Mouse (Mus musculus) embryonic facial prominence, embryonic 13.5 days (tissue): ENCODE results near the gene Thap7. TPM values are rescaled to one million over a fixed set of nuclear protein-coding genes. Genes with fewer than 3 reads are reported as not detected.

Experiments used
- ATAC-seq: fragments of 200-750 bp; cut with Nextera tagmentation; 2 replicates; pipeline ENCODE4 v1.8.0; 2017; ENCODE audit warnings: low read depth; ENCODE audit not compliant: insufficient number of reproducible peaks, insufficient read depth, low FRiP score, low TSS enrichment
- H3K27ac ChIP-seq: fragments of 300-500 bp; sonication (generic); 2 replicates; pipeline ENCODE4 v1.5.1; 2015; ENCODE audit warnings: moderate library complexity, mild to moderate bottlenecking, inconsistent platforms
- H3K27me3 ChIP-seq: fragments of 300-500 bp; sonication (generic); 2 replicates; pipeline ENCODE4 v1.6.1; 2015; ENCODE audit warnings: mild to moderate bottlenecking, inconsistent platforms
- H3K36me3 ChIP-seq: fragments of 300-500 bp; sonication (generic); 2 replicates; pipeline ENCODE4 v1.6.1; 2015; ENCODE audit warnings: mild to moderate bottlenecking, inconsistent platforms
- H3K4me1 ChIP-seq: fragments of 300-500 bp; sonication (generic); 2 replicates; pipeline ENCODE4 v1.6.1; 2015; ENCODE audit warnings: inconsistent platforms
- H3K4me2 ChIP-seq: fragments of 300-500 bp; sonication (generic); 2 replicates; pipeline ENCODE4 v1.6.1; 2015; ENCODE audit warnings: moderate library complexity, mild to moderate bottlenecking, inconsistent platforms
- H3K4me3 ChIP-seq: fragments of 300-500 bp; sonication (generic); 2 replicates; pipeline ENCODE4 v1.5.1; 2015; ENCODE audit warnings: mild to moderate bottlenecking, inconsistent platforms
- H3K9ac ChIP-seq: fragments of 300-500 bp; sonication (generic); 2 replicates; pipeline ENCODE4 v1.6.1; 2015; ENCODE audit warnings: mild to moderate bottlenecking, inconsistent platforms
- H3K9me3 ChIP-seq: fragments of 300-500 bp; sonication (generic); 2 replicates; pipeline ENCODE4 v1.6.1; 2016; ENCODE audit warnings: inconsistent platforms
- WGBS: fragments of 180-500 bp; shearing (Covaris S2); methylation state at CpG from one replicate; pipeline ENCODE4 v1.1.7; 2015; ENCODE audit warnings: mixed read lengths; 5-methylcytosine and 5-hydroxymethylcytosine counted together
- polyA plus RNA-seq: library from polyadenylated mRNA; unstranded; fragments of >200 nt; fragmentation: Nextera tagmentation; extraction: Ambion mirVana; gene quantifications from 2 replicates; pipeline ENCODE4 v1.2.1, GENCODE M21; 2015

Thap7 gene
- polyA plus RNA-seq = 72.5 and 75.2 TPM in 2 replicates

DNA sequence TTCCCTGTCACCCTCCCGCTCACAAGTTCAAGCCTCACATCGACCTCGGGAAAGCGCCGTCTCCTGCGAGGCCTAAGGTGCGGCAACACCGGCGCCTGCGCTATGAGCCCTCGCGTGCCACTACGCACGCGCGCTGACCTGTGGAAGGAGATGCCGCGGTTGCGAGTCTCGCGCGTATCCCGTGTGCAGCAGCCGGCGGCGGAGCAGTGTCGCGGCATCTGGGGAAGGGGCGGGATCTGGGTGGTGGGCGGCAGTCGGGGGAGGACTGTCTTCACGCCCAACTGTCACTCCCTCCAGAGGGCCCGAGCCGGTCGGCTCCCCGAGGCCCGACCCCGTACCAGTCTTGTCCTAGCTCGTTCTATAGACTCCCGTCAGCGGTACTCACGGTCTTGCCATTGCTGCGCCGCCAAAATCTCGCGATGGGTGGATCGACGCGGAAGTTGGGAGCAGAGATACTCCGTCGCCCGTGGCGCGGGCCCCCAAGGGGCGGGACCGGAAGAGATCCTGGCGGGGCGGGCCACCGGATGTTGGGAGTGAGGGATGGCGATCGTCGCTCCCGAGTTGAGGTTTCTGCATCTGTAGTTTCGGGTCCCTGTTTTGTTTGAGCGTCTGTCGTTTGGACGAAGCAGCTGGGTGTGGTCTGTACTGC, at the start of gene Thap7:
Gene Thap7, minus strand, starts transcription at position 497 of the 649 bp plus-strand sequence.
- Histone ChIP-seq H3K9me3 (no peaks in the 10 kb centered on the region), H3K4me1 (peaks cover 15% of the 10 kb centered on the region), H3K4me2 (peak within 1 kb of the TSS; percentile 76), H3K36me3 (peaks cover 34% of the 10 kb centered on the region), H3K27me3 (no peaks in the 10 kb centered on the region), H3K4me3 (peak within 1 kb of the TSS; percentile 64), H3K27ac (peak within 1 kb of the TSS; percentile 97), H3K9ac (peak within 1 kb of the TSS; percentile 86)
- peak; percentile 93 for ATAC-seq
- WGBS = under 1% methylated on average over 67 of the region's 67 CpGs

DNA sequence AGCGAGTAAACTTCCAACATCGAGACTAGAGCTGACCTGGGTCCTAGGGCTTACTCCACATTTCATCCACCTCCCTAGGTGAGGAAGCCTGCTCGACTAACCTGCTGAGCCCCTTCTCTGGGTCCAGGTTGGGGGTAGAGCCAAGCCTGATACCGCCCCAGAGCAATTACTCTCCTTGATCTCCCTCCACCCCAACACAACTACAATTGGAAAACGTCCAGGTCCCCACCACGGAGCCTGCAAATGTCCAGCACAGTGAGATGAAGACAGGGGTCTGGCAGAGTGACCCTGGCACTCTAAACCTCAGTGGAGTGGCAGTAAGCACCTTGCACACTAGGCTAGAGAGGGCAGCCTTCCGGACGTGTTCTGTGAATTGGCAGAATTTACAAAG, 45.9 kb upstream of the Thap7 start:
- peaks cover 62% of the 10 kb centered on the region for H3K27me3 ChIP-seq
- H3K4me3 ChIP-seq = peak overlapping the region; percentile 59
- H3K4me2 ChIP-seq = peak overlapping the region; percentile 86
- no peak for ATAC-seq
- H3K9ac ChIP-seq = peak overlapping the region; percentile 72
- peaks cover 10% of the 10 kb centered on the region for H3K4me1 ChIP-seq
- no peak overlapping the region for H3K27ac ChIP-seq
- 13% methylated on average over 8 of the region's 8 CpGs for WGBS
- no peaks in the 10 kb centered on the region for H3K9me3 ChIP-seq
- H3K36me3 ChIP-seq = no peaks in the 10 kb centered on the region

DNA sequence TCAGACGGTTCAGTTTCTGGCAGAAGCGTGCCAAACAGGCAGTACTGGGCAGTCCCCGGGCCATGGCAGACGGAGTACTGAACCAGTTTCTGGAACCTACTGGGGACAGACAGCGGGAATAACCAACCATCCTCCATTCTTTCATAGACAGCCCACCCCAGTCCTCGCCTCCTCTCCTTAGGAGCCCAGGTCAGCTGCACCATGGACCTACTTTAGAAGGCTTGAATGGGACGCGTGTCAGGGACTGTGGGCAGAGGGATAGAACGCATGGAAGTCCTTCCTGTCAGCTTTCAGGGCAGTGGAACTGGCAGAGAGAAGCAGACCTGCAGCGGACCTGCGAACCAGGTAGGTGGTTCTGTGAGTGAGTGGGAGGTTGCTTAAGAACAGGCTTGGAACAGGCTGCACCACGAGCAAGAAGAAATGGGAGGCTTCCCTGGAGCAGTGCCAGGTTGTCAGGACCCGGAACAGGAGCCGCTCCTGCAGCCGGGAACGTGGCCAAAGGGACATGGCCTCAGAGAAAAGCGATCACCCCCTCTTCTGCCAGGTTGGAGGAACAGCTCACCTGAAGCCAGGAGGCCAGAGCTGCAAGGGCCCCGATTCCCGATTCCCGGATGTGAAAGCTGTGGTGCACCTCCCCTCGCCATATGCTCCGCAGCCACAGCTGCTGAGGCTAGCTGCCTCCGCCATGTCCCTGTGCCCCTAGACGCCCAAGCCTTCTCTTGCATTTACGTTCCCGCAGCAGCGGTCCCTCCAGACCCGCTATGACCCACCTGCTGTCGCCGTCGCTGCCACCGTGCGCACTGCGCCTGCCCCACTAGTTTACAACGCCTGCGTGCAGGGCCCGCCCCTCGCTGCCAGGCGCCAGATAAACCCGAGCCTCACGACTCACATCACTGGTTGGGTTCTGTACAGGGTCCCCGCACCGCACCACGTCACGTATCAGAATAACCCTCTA, 45.2 kb upstream of the Thap7 start:
- peak overlapping the region; percentile 72 for H3K9ac ChIP-seq
- no peak for ATAC-seq
- H3K4me1 ChIP-seq = peaks cover 10% of the 10 kb centered on the region
- H3K27me3 ChIP-seq = peaks cover 65% of the 10 kb centered on the region
- no peaks in the 10 kb centered on the region for H3K9me3 ChIP-seq
- H3K27ac ChIP-seq = no peak overlapping the region
- 13% methylated on average over 45 of the region's 45 CpGs for WGBS
- peak overlapping the region; percentile 59 for H3K4me3 ChIP-seq
- no peaks in the 10 kb centered on the region for H3K36me3 ChIP-seq
- H3K4me2 ChIP-seq = peak overlapping the region; percentile 86

DNA sequence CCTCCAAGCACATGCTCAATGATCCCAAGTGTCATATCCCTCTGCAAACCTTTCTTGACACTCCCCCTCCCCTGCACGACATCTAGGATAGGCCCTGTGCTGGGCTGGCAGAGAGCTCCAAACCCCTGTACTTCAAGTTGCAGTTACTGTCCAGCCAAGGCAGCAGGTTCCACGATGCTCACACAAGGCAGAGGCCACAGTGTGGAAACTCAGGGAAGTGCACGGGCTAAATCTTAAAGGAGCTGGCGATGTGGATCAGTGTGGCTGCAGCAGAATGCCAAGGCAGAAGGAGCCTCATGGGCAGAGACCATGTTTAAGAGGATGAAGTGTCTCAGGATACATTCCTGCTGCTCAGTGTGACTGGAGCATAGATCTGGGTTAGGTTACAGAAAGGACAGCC, 35.2 kb upstream of the Thap7 start:
- Histone ChIP-seq H3K4me2 (no peak overlapping the region), H3K36me3 (no peaks in the 10 kb centered on the region), H3K27ac (no peak overlapping the region), H3K9me3 (no peaks in the 10 kb centered on the region), H3K9ac (no peak overlapping the region), H3K4me1 (peaks cover 12% of the 10 kb centered on the region), H3K4me3 (no peak overlapping the region), H3K27me3 (peaks cover 32% of the 10 kb centered on the region)
- whole genome bisulfite sequencing = 25% methylated on average over 4 of the region's 4 CpGs
- ATAC-seq = no peak

- WGBS = 57% methylated on average over 3 of the region's 3 CpGs
- H3K4me2 ChIP-seq = no peak overlapping the region
- H3K36me3 ChIP-seq = no peaks in the 10 kb centered on the region
- no peak overlapping the region for H3K9ac ChIP-seq
- no peak for ATAC-seq
- peaks cover 40% of the 10 kb centered on the region for H3K27me3 ChIP-seq
- no peaks in the 10 kb centered on the region for H3K9me3 ChIP-seq
- H3K27ac ChIP-seq = no peak overlapping the region
- peaks cover 17% of the 10 kb centered on the region for H3K4me1 ChIP-seq
- no peak overlapping the region for H3K4me3 ChIP-seq
These were observed 33.8 kb upstream of the Thap7 start for GRCm38 (mm10) chr16:17564771-17565170.

GRCm38 (mm10) chr16:17564221-17564620, 33.3 kb upstream of the Thap7 start:
- Histone ChIP-seq H3K9ac (no peak overlapping the region), H3K4me2 (no peak overlapping the region), H3K27me3 (peaks cover 45% of the 10 kb centered on the region), H3K4me3 (no peak overlapping the region), H3K27ac (no peak overlapping the region), H3K36me3 (no peaks in the 10 kb centered on the region), H3K4me1 (peaks cover 17% of the 10 kb centered on the region), H3K9me3 (no peaks in the 10 kb centered on the region)
- ATAC-seq = no peak
- WGBS = 74% methylated on average over 2 of the region's 2 CpGs

- H3K9me3 ChIP-seq = no peaks in the 10 kb centered on the region
- ATAC-seq = no peak
- H3K27ac ChIP-seq = no peak overlapping the region
- H3K9ac ChIP-seq = no peak overlapping the region
- peaks cover 50% of the 10 kb centered on the region for H3K27me3 ChIP-seq
- no peak overlapping the region for H3K4me3 ChIP-seq
- H3K4me2 ChIP-seq = no peak overlapping the region
- no peaks in the 10 kb centered on the region for H3K36me3 ChIP-seq
- 6% methylated on average over 1 of the region's 1 CpGs for WGBS
- H3K4me1 ChIP-seq = peaks cover 24% of the 10 kb centered on the region
These were observed 32.6 kb upstream of the Thap7 start for GRCm38 (mm10) chr16:17563580-17563979.

GRCm38 (mm10) chr16:17561751-17562208, 30.8 kb upstream of the Thap7 start, which contains the start of gene P2rx6:
Gene P2rx6 (plus strand): TSS chr16:17561885.
- WGBS = under 1% methylated on average over 10 of the region's 10 CpGs
- Histone ChIP-seq H3K36me3 (no peaks in the 10 kb centered on the region), H3K4me1 (peaks cover 29% of the 10 kb centered on the region), H3K9ac (peak within 1 kb of the TSS; percentile 46; the same call in 1 of the 2 replicates), H3K4me2 (peak within 1 kb of the TSS; percentile 58), H3K4me3 (peak within 1 kb of the TSS; percentile 30), H3K27ac (peak within 1 kb of the TSS; percentile 11; the same call in 1 of the 2 replicates), H3K27me3 (peaks cover 53% of the 10 kb centered on the region), H3K9me3 (no peaks in the 10 kb centered on the region)
- peak; percentile 60 for ATAC-seq

DNA sequence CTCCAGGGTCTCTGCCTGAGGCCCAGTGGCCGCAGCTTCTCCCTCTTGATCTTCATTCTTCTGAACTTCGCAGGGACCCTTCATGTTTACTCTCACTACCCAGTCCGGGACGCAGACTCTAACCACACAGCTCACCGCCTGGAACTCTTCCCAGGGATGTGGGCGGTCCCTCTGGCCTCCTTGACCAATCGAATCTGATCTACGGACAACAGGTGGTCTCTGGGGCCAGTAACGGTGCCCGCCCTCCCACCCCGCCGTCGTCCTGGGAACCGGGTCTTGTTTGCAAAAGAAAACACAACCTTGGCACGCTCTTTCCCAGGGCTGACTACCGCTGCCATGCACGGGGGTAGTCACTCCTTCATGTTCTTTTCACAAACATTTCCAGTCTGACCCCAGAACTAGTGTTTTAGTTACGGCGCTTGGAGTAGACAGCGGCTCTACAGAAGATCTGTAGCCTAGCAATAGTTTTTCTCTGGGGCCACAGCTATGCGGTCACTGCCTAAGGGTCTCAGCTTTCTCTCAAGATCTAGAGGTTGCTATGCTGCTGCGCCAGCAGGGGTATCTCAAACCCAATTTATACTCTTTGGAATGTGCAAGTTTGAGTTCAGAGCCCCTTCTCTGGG, 30.3 kb upstream of the Thap7 start, which contains the start of gene Lrrc74b:
Gene Lrrc74b, minus strand, starts transcription at position 120 of the 623 bp plus-strand sequence.
- H3K4me1 ChIP-seq = peaks cover 29% of the 10 kb centered on the region
- H3K4me3 ChIP-seq = peak within 1 kb of the TSS; percentile 30
- peak within 1 kb of the TSS; percentile 11; the same call in 1 of the 2 replicates for H3K27ac ChIP-seq
- H3K36me3 ChIP-seq = no peaks in the 10 kb centered on the region
- H3K9me3 ChIP-seq = no peaks in the 10 kb centered on the region
- under 1% methylated on average over 22 of the region's 22 CpGs for WGBS
- peak within 1 kb of the TSS; percentile 58 for H3K4me2 ChIP-seq
- ATAC-seq = peak; percentile 67; the same call in 1 of the 2 replicates
- peak within 1 kb of the TSS; percentile 46; the same call in 1 of the 2 replicates for H3K9ac ChIP-seq
- H3K27me3 ChIP-seq = peaks cover 53% of the 10 kb centered on the region

DNA sequence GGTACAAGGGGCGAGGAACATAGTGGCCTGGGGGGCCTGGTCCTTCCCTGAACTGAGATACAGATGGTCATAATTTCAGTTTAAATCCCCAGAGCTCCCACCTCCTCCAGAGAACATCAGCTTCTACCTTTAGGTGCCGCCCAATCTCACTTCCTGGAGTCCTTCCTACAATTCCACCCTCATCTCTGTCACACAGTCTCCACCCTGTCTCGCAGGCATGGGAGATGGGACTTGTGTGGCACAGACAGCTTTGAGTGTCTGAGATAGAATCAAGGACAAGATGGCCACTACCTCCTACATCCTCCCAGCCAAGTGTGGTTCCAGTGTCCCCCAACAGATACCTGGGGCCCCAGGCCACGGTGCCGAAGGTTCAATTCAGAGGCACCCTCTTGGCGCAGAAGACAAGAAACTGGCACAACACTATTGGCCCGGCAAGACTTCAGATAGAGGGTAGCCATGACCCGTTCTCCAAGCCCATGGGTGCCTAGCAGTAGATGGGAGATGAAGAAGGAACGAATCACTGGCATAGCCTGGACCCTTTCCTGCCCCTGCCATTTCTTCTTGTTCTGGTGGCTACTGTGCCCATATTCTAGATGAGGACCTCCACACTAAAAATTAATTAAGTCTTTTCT, 28.6 kb upstream of the Thap7 start:
- WGBS = 73% methylated on average over 9 of the region's 9 CpGs
- Histone ChIP-seq H3K9me3 (no peaks in the 10 kb centered on the region), H3K27ac (no peak overlapping the region), H3K27me3 (peaks cover 46% of the 10 kb centered on the region), H3K4me1 (peaks cover 34% of the 10 kb centered on the region), H3K4me2 (no peak overlapping the region), H3K36me3 (no peaks in the 10 kb centered on the region), H3K9ac (no peak overlapping the region), H3K4me3 (no peak overlapping the region)
- ATAC-seq = no peak

DNA sequence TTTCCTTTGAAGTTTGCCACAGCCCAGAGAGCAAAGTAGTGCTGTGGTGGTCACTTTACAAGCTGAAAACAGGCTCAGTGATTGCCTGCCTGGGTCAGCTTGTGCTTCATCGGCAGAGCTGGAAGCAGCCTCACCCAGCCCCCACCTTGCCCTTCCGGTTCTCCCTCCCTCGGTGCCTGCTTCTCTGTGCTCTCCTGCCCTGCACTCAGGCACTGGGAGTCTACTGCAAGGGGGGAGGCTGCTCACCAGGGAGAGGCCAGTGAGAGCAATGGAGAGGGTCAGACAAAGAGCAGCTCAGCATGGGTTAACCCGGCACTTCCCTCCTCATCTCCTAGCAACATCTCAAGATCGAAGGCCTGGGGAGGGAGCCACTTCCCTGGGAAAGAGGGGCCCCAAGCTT, 27.9 kb upstream of the Thap7 start:
- no peak overlapping the region for H3K4me3 ChIP-seq
- H3K36me3 ChIP-seq = no peaks in the 10 kb centered on the region
- no peak overlapping the region for H3K9ac ChIP-seq
- H3K27me3 ChIP-seq = peaks cover 43% of the 10 kb centered on the region
- H3K27ac ChIP-seq = no peak overlapping the region
- 0% methylated on average over 5 of the region's 5 CpGs for WGBS
- H3K4me2 ChIP-seq = peak overlapping the region; percentile 26
- H3K9me3 ChIP-seq = no peaks in the 10 kb centered on the region
- peaks cover 41% of the 10 kb centered on the region for H3K4me1 ChIP-seq
- no peak for ATAC-seq
